Mouse (Mus musculus) thymus, postnatal 0 days (tissue): ENCODE data around the gene Ski. TPM values are rescaled to one million over a fixed set of nuclear protein-coding genes. Genes with fewer than 3 reads are reported as not detected.

ENCODE experiments used
- DNase-seq: peaks from one replicate; pipeline ENCODE4 v3.0.0-alpha.2; 2015; ENCODE audit warnings: low spot score
- polyA plus RNA-seq: library from polyadenylated mRNA; unstranded; fragments of >200 nt; fragmentation: Nextera tagmentation; extraction: Ambion mirVana; gene quantifications from 2 replicates; pipeline ENCODE4 v1.2.1, GENCODE M21; 2015

The Ski gene
- polyA plus RNA-seq, 1 experiment from 2014 or later = 9.3 TPM

GRCm38 (mm10) chr4:155235311-155236119 is 13.1 kb upstream of the Ski start:
- peak; percentile 72 for DNase-seq

- DNase-seq = no peak
These were observed 12.2 kb upstream of the Ski start for GRCm38 (mm10) chr4:155234371-155235310.

DNA sequence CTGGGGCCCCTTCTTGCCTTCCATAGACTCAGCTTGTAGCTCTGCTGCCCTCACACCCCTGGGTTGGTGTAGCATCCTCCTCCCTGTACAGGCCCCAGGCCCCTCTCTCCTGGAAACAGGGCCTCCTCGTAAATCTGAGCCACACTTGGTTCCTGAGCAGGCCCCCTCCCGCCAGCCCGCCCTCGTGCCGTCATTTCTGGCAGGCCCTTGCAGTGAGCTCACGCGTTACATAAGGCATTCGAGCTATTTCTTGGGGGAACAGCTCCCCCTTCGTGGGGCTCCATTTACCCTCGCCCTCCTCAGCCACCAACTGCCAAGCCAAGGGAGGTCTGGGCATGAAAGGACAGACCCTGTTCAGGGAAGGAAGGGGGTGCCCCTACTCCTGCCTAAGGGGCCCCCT is 11.5 kb upstream of the Ski start:
- DNase-seq = peak; percentile 32

DNA sequence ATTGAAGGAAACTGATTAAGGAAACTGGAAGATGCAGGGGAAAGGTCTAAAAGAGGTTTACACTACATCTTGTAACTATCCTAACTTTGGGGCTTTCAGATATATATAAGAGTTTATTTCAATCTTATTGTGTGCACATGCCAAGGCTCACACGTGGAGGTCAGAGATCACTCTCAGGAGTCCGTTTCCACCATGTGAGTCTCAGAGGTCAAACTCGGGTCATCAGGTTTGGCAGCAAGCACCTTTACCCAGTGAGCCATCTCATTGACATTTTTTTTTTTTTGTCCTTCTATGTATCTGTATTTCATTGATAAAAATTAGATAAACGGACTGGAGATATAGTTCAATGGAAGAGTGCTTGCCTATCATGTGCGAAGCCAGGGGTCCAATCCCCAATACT is 6.1 kb upstream of the Ski start:
- DNase-seq = no peak

DNA sequence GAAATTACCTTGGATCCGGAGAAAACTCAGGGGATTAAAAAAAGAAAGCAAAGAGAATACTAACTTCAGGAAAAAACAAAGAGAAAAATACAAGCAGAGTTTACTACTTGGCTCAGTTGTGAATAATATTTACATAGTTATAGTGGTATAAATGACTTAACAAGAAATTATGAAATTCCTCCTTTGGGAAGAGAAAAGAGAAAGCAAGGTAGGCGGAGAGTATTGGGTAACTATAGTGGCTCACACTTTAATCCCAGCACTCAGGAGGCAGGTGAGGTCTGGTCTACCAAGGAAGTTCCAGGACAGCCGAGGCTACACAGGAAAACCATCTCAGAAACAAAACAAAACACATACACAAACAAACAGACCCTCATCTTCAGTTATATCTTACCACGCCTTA is 5.6 kb upstream of the Ski start:
- DNase-seq = no peak

DNA sequence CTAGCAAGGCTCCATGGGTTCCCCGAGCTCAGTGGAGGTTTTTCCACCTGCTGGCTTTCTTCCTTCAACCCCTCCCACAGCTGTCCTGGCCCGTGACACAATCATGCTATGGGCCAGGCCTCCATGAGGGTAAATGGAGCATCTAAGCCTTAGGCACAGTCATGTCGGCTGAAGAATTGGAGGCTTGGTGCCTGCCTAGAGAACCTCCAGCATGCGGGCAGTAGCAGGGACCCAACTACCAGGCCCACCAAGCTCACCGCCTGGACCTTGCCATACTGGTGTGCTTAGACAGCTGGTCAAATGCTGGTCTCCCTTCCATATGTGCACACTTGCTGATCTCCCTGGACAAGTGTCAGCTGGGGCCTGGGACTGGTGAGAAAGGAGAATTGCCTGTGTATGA is 3.5 kb upstream of the Ski start:
- DNase-seq = no peak

DNA sequence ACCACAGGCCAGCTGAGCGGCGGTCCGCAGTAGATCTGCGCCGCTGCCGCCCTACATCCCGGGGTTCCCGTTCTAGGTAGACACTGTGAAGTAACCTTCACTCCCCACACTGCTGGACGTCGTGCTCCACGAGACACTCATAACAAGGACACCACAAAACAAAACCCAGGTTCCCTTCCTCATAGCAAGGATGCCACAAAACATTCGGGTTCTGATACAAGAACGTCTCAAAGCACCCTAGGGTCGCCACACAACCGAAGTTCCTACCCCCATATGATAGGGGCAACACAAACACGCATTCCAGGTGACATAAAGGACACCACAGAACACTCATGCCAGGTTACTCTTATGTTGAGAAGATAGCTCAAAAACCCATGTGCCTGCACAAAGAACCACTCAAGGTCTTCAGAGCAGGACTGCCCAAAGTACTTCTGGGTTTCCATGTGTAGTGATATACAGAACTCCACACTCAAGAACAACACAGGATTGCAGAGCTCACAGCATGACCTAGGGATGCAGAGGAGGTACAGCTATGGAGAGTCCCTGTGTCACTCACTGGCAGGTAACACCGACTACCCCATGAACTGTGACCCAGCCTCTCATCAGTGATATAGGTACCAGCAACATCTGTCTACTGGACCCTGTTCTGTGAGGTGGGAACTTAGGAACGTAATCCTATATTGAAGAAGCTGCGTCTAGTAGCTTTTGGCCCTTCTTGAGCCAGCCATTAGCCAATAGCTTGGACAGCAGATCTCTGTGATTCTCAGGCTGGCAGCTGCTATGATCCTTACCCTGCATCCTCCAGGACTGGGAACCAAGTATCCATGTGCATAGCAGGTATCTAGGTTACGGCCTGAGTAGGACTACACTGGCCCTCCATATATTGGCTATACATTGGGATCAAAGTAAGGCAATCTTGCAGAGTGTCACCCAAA is 1.5 kb upstream of the Ski start:
- DNase-seq = no peak

GRCm38 (mm10) chr4:155222841-155223593 is 625 bp upstream of the Ski start:
- DNase-seq = peak; percentile 95

GRCm38 (mm10) chr4:155221599-155222551 is 517 bp downstream of the Ski start:
- peak; percentile 63 for DNase-seq

DNA sequence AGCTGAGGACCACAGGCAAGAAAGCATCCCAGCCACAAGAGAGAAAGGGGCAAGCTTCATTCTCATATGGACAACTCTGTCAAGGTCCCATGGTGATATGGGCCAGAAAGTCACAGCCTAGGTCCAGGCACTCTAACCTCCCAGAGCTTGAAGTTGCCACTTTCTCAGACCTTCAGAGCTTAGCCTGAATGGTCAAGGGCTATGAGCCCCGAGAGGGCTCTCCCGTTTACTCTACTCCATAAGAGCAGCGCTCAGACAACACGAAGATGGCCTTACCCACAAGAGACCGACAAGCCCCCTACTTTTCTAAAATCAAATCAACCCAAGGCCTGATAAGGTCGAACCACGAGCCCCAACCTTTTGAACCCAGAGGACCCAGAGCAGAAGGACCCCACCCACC is 1.3 kb downstream of the Ski start:
- DNase-seq = no peak

GRCm38 (mm10) chr4:155220213-155221100 is 1.9 kb downstream of the Ski start:
- no peak for DNase-seq

DNA sequence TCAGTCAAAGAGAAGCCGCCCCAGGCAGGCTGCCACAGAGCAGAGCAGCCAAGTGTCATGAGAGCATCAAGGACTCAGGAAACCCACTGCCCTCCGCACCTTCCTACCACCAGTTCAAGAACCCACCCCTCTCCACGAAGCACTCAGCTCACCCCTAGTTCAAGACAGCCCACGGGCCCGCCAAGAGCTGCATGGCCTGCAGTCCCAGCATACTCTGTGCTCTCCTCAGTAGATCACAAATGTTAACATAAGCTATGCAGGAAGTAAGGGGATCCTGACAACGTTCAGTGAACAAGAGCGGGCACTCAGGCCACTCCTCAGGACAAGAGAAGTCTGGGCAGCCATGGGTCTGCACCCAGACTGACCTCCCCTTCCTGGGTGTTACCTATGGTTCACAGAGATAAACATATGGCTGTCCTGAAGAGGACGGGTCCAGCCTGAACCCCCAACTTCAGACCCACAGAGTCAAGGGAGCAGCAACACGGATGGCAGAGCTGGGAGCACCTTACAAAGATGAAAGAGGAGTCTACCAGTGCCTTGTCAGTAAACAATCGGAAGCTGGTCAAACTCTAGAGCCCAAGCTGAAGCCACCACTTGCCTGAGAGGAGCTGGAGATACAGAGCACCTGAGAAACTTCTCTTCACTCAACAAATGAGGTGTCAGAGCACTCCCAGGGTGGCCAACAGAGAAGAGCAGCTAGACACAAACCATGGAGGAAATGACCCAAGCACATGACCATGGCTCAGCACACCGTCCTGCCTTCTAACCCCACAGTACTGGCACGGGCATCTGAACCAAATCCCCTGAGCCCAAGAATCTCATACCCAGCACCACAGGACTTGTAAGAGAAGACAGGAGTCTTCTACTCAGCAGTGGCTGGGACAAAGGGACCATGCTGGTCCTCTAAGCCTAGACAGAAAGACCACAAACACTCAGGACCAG is 2.9 kb downstream of the Ski start:
- no peak for DNase-seq

DNA sequence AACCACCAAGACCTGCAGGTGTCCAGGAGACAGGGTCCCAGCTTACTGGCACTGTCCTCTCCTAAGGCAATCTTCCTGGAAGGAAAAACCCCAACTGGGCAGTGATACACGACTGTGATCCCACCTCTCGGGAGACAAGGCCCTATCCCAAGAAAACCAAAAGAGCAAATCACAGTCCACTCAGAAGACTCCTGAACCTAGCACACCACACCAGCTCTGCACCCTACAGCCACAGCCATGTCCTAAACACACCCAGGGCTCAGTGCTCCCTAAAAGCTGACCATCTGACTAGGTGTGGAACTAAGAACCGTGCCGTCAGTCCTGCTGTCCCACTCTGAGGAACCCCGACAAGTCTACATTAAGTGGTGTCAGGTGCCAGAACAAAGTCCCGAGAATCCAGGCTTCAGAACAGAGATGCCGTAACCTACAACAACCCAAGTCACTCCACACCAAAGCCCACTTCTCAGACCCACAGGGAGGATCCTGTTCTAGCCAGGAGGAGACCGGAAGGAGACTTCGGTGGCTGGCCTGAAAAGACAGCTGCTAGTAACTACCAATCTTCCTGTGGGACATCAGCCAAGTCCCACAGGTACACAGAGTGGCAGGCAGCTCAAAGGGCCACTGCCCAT is 4.2 kb downstream of the Ski start:
- no peak for DNase-seq

- DNase-seq = peak; percentile 75
These were observed 4.9 kb downstream of the Ski start for GRCm38 (mm10) chr4:155217241-155218103.

DNA sequence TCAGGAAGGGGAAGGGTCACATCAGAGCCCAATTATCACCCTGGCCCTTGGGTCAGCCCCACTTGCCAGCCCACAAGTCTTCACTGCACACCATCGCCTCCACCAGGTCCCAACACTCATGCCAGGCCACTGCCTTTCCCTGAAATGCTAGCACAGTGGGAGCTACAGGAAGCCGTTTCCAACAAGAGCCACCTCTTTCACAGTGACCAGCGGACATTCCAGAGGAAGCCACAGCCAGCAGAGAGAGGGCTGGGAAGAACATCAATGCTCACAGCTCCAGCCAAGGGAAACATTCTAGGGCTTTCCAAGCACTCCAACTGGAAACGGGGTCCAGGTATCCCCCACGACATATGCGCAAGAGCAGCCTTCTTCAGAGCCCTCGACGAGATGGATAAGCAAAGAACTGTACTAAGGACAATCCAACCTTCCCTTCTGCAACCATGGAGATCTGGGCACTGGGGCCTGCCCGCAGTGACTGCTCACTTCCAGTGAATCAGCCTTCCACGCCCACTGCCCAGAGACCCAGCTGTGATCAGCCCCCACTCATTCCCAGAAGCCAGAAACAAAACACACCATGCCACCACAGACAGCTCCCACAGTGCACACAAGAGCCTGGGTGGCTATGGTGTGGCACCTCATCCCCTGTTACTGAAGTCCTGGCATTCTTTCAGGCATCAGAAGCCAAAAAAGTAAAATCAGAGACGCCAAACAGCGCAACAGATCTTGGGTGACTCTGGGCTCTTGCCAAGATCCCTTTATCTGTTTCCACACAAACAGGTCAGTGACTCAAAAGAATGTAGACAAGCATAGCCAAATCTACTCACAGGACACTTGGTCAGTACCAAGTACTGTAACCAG is 6.4 kb downstream of the Ski start:
- DNase-seq = no peak
